Mouse (Mus musculus): ENCODE data around the gene Epha1.

- TF ChIP-seq CTCF (IDR thresholded peaks at IDR 0.05; ENCODE audit: low read depth) = peak; percentile 62
- TF ChIP-seq EP300 (optimal IDR thresholded peaks at IDR 0.05) = no peak
These were observed 23.5 kb downstream of the Epha1 start, which contains the start of gene Zyx for GRCm38 (mm10) chr6:42349426-42350020.

Data from stomach, postnatal 0 days (tissue).